ENCODE assay signal across 19 mouse cellular contexts in the genomic region with DNA sequence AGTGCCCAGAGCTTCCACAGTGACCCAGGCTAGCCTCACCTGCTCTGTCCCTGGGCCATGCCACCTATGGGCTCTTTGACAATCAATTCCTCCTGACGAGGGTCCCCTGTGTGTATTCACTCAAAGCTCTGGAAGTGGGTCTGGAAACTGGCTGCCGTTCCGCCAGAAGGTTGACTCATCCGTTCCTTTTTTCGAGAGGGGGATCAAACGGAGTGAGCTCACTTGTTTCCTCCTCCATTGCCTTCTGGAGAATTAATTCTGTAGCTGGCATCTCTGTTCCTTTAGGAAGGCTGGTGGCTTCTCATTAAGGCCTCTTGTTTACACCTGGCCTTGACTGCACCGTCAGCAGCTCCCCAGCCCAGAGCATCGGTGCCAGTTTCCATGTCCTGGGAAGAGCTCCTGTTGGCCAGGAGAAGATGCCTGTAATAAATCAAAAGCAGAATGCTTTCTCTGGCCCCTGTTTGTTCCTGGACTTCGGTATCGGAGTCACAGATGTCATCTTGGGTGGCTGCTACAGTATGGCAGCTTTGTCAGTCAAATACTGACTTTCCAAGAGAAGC.
A peak's percentile ranks its signal among the peaks of the same experiment; 100 is the strongest.
DNase-seq lines count a peak whose midpoint lies in the region; TF ChIP-seq lines count a peak whose summit lies in the region.
"Had no signal": no experiment of that assay in that cellular context is flagged by ENCODE, and none has a peak within 500 bp of the region (broad histone marks: within the 10 kb centered on the region; RNA-seq: fewer than 3 reads in every experiment).

No protein-coding gene starts in this region.

- H3K27ac ChIP-seq in gastrocnemius, adult 2 months = peak overlapping the region; percentile 88
- H3K27ac ChIP-seq: forebrain, embryonic 10.5 days; hindbrain, embryonic 10.5 days; hindbrain, postnatal 0 days; limb, embryonic 15.5 days; midbrain, embryonic 13.5 days; neural tube, embryonic 13.5 days had no signal

- no peak for TF ChIP-seq CTCF in gastrocnemius, adult 2 months (IDR thresholded peaks at IDR 0.05)

- intact Hi-C loops in gastrocnemius, adult 2 months (cut with DNase I) = no loop called here
- intact Hi-C loops in left cerebral cortex, postnatal 25 days (cut with DNase I) = no loop called here

- no peak overlapping the region for H3K4me3 ChIP-seq in gastrocnemius, adult 2 months
- H3K4me3 ChIP-seq: forebrain, embryonic 10.5 days; hindbrain, embryonic 10.5 days; limb, embryonic 15.5 days; midbrain, embryonic 13.5 days; neural tube, embryonic 13.5 days had no signal

- peak; percentile 45 to 49 for DNase-seq in cerebellum, adult 18-20 months
- no peak for DNase-seq in cerebellum, postnatal 10 days
- peak; percentile 70 for DNase-seq in gastrocnemius, adult 2 months
- no peak for DNase-seq in gastrocnemius, adult 8-10 months (ENCODE audit: low spot score in 2 of 2)
- DNase-seq in left cerebral cortex, postnatal 25 days (ENCODE audit: low spot score in 2 of 2) = peak; percentile 50 to 78
- DNase-seq in left cerebral cortex, adult 11 months (ENCODE audit: low spot score) = no peak
- DNase-seq in layer of hippocampus, adult 9-11 months = peak; percentile 60
- no peak for DNase-seq in urinary bladder, adult 18-20 months (ENCODE audit: low spot score in 2 of 2)
- DNase-seq: adrenal gland, postnatal 10 days; cerebellum, adult 8-10 months; liver, postnatal 0 days; lung, postnatal 10 days; thymus, postnatal 14 days had no signal

Comparison
In these comparisons a context has a peak if more than half of its experiments do, and no peak if none do; other contexts are left out.
1. DNase-seq: peak in cerebellum, adult 18-20 months (2 of 2), gastrocnemius, adult 2 months (single experiment), left cerebral cortex, postnatal 25 days (2 of 2) and layer of hippocampus, adult 9-11 months (single experiment); none in cerebellum, postnatal 10 days (0 of 2), gastrocnemius, adult 8-10 months (0 of 2), left cerebral cortex, adult 11 months (single experiment) and urinary bladder, adult 18-20 months (0 of 2).